Mouse (Mus musculus) megakaryocyte, adult 5-6 weeks (primary cell): ENCODE measurements around the gene Gapdh. TPM values are rescaled to one million over a fixed set of nuclear protein-coding genes. Genes with fewer than 3 reads are reported as not detected.

Source experiments
- ATAC-seq: 2 replicates; pipeline ENCODE4 v1.8.0; 2016; ENCODE audit warnings: mild to moderate bottlenecking, inconsistent platforms; ENCODE audit not compliant: poor library complexity, severe bottlenecking
- total RNA-seq, 2 experiments: library from RNA; stranded (forward) in 1 of 2; stranded (reverse) in 1 of 2; fragments of 153-499, 151-499 nt in 1 of 2; fragments of 221-1000, 200-1000 nt in 1 of 2; gene quantifications; 2 replicates each; pipeline versions ENCODE4 v1.2.3 to v1.2.4; 2015 to 2017

The Gapdh gene
- total RNA-seq, 2 experiments from 2014 or later = 1,070 to 2,892 TPM

GRCm38 (mm10) chr6:125112553-125112952 is 53.7 kb downstream of the Gapdh start:
- peak; percentile 83 for ATAC-seq

Other genes starting within 250 kb of the Gapdh start
- 129 and 159 TPM in 2 replicates for gene Ptms, start 246.4 kb downstream of the Gapdh start, total RNA-seq (2015)
- 195 and 207 TPM in 2 replicates for gene Ptms, start 246.4 kb downstream of the Gapdh start, total RNA-seq (2017)
- gene Mlf2, start 235.1 kb downstream of the Gapdh start, total RNA-seq (2015) = 73.6 and 82.9 TPM in 2 replicates
- gene Mlf2, start 235.1 kb downstream of the Gapdh start, total RNA-seq (2017) = 50.9 and 70.6 TPM in 2 replicates
- gene Cops7a, start 200.9 kb downstream of the Gapdh start, total RNA-seq (2015) = 35.4 and 37.2 TPM in 2 replicates
- 19.4 and 25.7 TPM in 2 replicates for gene Cops7a, start 200.9 kb downstream of the Gapdh start, total RNA-seq (2017)
- gene Pianp, start 169.8 kb downstream of the Gapdh start, total RNA-seq (2015) = not detected in 2 replicates
- not detected in 2 replicates for gene Pianp, start 169.8 kb downstream of the Gapdh start, total RNA-seq (2017)
- 67.0 and 70.0 TPM in 2 replicates for gene Zfp384, start 157.3 kb downstream of the Gapdh start, total RNA-seq (2015)
- gene Zfp384, start 157.3 kb downstream of the Gapdh start, total RNA-seq (2017) = 34.1 and 36.0 TPM in 2 replicates
- 33.0 and 35.7 TPM in 2 replicates for gene Ing4, start 126.7 kb downstream of the Gapdh start, total RNA-seq (2015)
- gene Ing4, start 126.7 kb downstream of the Gapdh start, total RNA-seq (2017) = 63.3 and 63.9 TPM in 2 replicates
- gene Acrbp, start 116.8 kb downstream of the Gapdh start, total RNA-seq (2015) = 9.0 and 14.2 TPM in 2 replicates
- gene Acrbp, start 116.8 kb downstream of the Gapdh start, total RNA-seq (2017) = 3.4 and 8.8 TPM in 2 replicates
- gene Lpar5, start 98.5 kb downstream of the Gapdh start, total RNA-seq (2015) = 25.1 and 25.5 TPM in 2 replicates
- gene Lpar5, start 98.5 kb downstream of the Gapdh start, total RNA-seq (2017) = 27.6 and 30.0 TPM in 2 replicates
- gene Chd4, start 70.5 kb downstream of the Gapdh start, total RNA-seq (2015) = 64.9 and 75.9 TPM in 2 replicates
- 282 and 336 TPM in 2 replicates for gene Chd4, start 70.5 kb downstream of the Gapdh start, total RNA-seq (2017)
- gene Nop2, start 34.6 kb downstream of the Gapdh start, total RNA-seq (2015) = 8.5 and 12.1 TPM in 2 replicates
- 22.6 and 24.6 TPM in 2 replicates for gene Nop2, start 34.6 kb downstream of the Gapdh start, total RNA-seq (2017)
- 18.6 and 20.1 TPM in 2 replicates for gene Iffo1, start 21.2 kb downstream of the Gapdh start, total RNA-seq (2015)
- 14.3 and 21.7 TPM in 2 replicates for gene Iffo1, start 21.2 kb downstream of the Gapdh start, total RNA-seq (2017)
- 195 and 225 TPM in 2 replicates for gene Ncapd2, start 25.2 kb upstream of the Gapdh start, total RNA-seq (2015)
- 181 and 231 TPM in 2 replicates for gene Ncapd2, start 25.2 kb upstream of the Gapdh start, total RNA-seq (2017)
- 91.9 and 106 TPM in 2 replicates for gene Mrpl51, start 25.3 kb upstream of the Gapdh start, total RNA-seq (2015)
- 72.8 and 81.9 TPM in 2 replicates for gene Mrpl51, start 25.3 kb upstream of the Gapdh start, total RNA-seq (2017)
- gene Vamp1, start 49.1 kb upstream of the Gapdh start, total RNA-seq (2015) = 12.6 and 13.9 TPM in 2 replicates
- gene Vamp1, start 49.1 kb upstream of the Gapdh start, total RNA-seq (2017) = 7.9 and 8.9 TPM in 2 replicates
- 6.6 and 8.8 TPM in 2 replicates for gene Tapbpl, start 65.4 kb upstream of the Gapdh start, total RNA-seq (2015)
- gene Tapbpl, start 65.4 kb upstream of the Gapdh start, total RNA-seq (2017) = 19.2 and 21.2 TPM in 2 replicates
- 3.2 and 5.9 TPM in 2 replicates for gene Cd27, start 70.5 kb upstream of the Gapdh start, total RNA-seq (2015)
- gene Cd27, start 70.5 kb upstream of the Gapdh start, total RNA-seq (2017) = 3.5 and 3.6 TPM in 2 replicates
- not detected in 2 replicates for gene Tuba3a, start 119.6 kb upstream of the Gapdh start, total RNA-seq (2015)
- not detected in 2 replicates for gene Tuba3a, start 119.6 kb upstream of the Gapdh start, total RNA-seq (2017)
- 30.0 and 30.6 TPM in 2 replicates for gene Ltbr, start 147.4 kb upstream of the Gapdh start, total RNA-seq (2015)
- 57.1 and 59.9 TPM in 2 replicates for gene Ltbr, start 147.4 kb upstream of the Gapdh start, total RNA-seq (2017)
- gene Scnn1a, start 154.2 kb upstream of the Gapdh start, total RNA-seq (2015) = 9.0 and 9.5 TPM in 2 replicates
- 0.99 and 1.6 TPM in 2 replicates for gene Scnn1a, start 154.2 kb upstream of the Gapdh start, total RNA-seq (2017)
- 96.4 and 101 TPM in 2 replicates for gene Tnfrsf1a, start 182.9 kb upstream of the Gapdh start, total RNA-seq (2015)
- 90.2 and 116 TPM in 2 replicates for gene Tnfrsf1a, start 182.9 kb upstream of the Gapdh start, total RNA-seq (2017)
- not detected in 2 replicates for gene Plekhg6, start 214.3 kb upstream of the Gapdh start, total RNA-seq (2015)
- gene Plekhg6, start 214.3 kb upstream of the Gapdh start, total RNA-seq (2017) = not detected in 2 replicates